Mouse (Mus musculus) ovary, postnatal 10 days (tissue): ENCODE measurements around the gene Cygb.
"Not testable (repeated sequence)": the region's sequence is repeated elsewhere in the genome, so short reads cannot be mapped to it uniquely, and the experiment has no call there.

Experiments
- DNase-seq: peaks from one replicate; pipeline ENCODE4 v3.0.0; 2022; ENCODE audit warnings: low spot score

Gene Cygb

DNA sequence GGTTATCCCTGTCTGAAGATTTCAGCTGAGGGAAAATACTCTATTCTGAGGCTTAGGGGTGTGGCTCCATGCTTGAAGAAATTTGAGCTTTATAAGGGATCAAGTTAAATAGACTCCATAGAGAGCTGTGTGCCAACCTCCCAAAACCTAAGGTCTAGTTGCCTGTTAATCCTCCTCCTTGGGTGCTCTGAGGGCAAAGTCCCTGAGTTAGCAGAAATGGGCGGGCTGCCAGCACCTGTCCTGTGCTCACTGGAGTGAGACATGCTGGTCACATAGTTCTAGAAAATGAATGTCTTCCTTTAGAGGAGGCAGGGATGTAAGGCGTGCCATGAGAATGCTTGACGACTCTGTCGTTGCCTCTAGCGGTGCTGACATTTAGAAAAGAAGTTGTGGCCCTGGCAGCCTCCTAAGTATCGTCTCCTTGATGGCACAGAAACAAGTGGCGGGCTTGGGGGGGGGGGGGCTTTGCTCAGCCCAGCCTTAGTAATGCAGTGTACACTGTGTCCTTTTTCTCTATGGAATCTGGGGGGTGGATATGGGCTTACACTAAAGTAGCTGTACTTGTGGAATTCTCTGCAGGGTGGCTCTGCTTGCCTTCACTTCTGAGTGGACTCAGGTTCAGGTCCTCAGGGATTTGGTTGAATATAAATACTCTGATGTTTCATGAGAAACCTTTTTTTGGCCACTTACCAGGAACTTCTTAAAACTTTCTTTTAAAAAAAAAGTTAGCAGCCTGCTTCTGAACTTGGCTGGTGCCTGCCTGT, 20.7 kb upstream of the Cygb start:
- no peak for DNase-seq

DNA sequence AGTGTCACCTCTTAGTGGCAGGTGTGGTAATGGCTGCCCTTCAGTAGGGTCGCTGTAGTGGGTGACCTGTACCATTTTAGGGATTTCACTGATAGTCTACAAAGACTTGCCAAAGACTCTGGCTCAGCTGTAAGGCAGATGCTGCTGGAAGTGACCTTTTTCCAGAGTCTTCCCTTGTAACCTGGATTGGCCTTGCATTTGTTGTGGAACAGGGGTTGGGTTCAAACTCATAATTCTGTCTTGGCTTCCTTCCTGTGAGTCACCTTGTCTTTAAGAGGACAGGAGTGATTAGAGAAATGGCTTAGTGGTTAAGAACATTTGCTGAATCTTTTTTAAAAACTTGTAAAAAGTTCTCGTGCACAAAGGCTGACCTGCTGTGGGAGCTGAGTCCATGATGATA, 19.3 kb upstream of the Cygb start:
- no peak for DNase-seq

DNA sequence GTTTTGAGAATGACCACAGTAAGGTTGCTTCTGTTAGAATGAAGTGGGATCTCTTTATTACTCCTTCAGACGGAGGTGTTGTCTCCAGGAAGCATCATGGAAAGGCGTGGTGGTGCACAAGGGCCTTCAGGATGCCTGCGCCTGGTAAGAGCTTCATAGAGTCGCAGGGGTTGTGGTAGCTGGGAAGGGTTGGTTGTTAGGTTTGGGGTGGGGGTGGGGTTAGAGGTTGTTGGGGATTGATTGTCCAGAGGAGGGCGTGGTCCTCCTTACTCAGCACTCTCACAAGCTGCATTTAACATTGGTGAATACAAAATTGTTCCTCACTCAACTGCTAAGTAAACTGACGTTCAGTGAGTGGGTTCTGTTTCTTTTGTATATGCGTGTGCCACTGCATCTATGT, 18.5 kb upstream of the Cygb start:
- no peak for DNase-seq

- no peak for DNase-seq
Observed at GRCm38 (mm10) chr11:116671845-116672434, 17.8 kb upstream of the Cygb start.

- peak; percentile 97 for DNase-seq
Observed at GRCm38 (mm10) chr11:116671112-116671844, 17.2 kb upstream of the Cygb start.

DNA sequence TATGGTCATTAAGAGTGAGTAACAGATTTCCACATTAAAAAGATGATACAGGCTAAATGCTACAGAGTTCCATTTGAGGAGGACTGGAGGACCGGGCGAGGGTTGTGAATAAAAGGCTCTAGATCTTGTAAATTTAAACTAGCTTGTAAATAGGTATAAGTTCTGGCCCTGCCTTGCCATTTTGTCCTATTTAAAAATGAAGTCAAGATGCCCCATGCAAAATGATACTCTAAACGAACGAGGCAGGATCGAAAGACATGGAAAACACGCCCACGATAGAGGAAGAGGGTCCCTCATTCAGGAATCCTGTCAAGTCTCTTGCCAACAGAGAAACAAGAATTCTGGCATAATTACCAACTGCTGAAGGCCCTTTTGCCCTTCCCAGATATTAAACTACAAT, 16.3 kb upstream of the Cygb start:
- DNase-seq = no peak

GRCm38 (mm10) chr11:116669787-116670365, 15.8 kb upstream of the Cygb start:
- DNase-seq = no peak

DNA sequence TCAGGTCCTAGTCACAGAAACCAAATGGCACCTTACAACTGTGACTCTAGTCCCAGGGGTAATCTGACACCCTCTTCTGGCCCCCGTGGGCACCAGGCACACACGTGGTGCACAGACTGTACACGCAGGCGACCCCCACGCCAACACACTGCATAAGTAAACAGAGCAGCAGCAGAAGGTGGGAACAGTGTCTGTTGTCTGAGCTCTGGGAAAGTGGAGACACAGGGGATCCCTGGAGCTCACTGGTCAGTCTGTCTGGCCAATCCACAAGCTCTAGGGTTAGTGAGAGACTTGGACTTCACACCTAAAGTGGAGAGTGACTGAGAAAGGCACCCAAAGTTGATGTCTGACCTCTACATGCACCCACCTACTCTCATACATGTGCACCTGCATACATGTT, 15.2 kb upstream of the Cygb start:
- no peak for DNase-seq

GRCm38 (mm10) chr11:116668839-116669238, 14.7 kb upstream of the Cygb start:
- no peak for DNase-seq

DNA sequence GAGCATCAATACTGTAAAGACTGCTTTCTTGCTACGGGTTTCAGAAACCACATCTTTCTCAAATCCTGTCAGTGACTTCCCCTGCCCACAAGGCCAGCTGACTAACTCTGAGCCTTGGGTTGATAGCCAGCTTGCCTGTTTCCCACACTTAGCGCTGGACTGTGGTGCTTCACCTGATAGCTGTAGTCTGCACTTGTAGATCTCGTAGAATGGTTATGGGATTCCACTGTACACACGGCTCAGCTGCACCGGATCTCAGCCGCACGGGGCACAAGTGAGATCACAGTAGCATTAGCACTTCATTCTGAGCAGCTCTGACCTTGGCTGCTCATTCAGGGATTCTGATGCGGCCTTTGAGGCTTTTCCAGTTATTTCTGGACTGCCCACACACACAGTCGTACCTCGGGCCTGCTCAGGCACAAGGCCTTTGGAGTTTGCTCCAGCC, 14.3 kb upstream of the Cygb start:
- DNase-seq = no peak

DNA sequence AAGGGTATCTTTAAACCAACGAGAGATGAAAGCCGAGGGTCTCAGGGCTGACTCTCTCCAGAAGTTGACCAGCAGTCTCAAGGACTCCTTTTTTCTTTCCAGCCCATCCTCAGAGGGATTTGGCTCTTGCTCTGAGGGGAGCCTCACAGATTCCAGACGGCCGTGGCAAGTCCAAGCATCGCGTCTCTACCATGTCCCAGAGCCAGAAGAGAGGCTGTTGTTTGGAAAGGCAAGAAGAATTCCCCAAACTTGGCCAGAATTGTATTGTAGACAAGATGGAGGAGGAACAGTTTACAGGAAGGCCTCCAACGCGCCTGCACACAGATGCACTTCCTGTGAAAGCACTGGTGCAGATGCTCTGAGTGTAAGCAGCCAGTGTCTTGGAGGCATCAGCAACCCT, 13.8 kb upstream of the Cygb start:
- no peak for DNase-seq

GRCm38 (mm10) chr11:116667012-116667411, 12.9 kb upstream of the Cygb start:
- DNase-seq = not testable (repeated sequence)

DNA sequence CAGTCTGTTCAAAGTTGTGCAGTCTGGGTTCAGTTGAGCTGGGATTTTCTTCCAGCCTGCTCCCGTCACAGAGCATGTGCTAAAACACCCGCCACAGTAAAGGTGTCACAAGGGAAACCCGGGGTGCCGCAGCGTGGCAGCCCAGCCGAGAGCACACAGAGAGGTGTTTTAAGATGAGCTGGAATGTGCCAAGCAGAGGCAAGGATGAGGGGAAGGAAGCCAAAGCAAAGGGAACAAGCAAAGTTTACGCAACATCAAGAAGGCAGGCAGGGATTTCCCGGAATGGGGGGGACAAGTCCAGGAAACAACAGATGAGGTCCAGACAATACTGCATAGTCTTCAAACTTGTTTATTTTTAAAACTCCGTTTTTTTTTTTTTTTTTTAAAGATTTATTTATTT, 12.5 kb upstream of the Cygb start:
- DNase-seq = no peak

DNA sequence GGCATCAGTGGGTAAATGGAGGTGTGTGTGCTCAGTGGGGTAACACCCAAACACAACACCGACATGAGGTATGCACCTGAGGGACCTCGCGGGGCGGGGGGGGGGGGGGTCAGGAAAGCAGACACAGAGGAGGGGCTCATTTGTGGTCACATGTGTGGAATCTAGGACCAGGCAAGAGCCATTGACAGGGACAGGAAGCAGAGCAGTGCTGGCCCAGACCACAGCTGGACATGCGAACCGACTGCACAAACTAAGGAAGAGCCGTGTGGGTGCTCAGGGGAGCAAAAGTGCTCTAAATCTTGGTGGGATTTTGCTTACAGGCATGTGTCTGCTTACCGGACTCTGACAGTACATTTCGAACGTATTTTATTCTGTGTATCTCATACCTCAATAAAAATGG, 11.2 kb upstream of the Cygb start:
- no peak for DNase-seq

DNA sequence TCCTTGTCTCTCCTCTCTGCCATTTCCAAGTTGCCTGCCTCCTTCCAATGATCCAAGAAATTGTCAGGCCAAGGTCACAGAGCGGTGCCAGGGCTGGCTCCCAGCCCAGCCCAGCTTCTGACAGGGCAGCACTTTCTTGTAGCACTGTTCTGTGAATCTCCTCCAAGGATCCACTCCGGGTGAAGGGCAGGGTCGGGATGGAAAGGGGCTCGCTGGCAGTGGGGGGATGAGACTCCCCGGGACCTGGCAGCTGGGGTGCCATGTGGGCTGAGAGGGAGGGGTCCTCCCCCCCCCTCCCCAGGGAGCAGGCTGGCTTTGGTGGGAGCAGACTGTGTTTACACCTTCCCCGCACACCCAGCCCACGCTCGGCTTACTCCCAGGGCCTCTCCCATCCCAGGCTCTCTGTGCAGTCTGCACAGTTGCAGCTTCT, 7.8 kb upstream of the Cygb start:
- DNase-seq = no peak

DNA sequence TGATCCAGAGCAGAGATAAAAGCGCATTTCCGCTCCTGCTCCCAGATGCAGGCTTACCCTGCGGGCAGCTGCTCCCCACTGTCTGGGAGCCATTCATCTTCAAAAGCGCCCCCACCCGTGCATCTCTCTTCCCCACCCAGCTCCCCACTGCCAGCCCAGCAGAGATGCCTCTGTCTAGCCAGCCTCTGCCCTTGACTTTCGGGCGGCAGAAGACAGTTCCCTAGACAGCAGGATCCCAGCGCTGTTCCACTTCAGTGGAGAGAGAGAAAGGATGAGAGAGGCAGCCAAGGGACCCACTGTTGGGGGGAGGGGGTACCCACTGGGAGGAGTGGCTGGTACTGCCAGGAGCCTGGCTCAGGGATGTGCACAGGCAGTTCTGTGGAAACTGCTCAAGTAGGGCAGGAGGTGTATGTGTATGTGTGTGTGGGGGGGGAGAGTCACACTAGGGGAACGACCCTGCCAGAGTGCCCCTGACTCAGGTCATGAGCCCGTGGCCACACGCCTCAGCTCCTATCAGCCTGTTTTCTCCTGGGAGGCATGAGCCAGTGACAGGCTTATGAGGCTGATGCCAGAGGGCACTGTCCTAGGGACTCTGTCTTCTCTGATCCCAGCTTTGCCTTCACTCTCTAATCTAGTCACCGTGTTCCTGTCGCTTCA, 7.3 kb upstream of the Cygb start:
- no peak for DNase-seq

DNA sequence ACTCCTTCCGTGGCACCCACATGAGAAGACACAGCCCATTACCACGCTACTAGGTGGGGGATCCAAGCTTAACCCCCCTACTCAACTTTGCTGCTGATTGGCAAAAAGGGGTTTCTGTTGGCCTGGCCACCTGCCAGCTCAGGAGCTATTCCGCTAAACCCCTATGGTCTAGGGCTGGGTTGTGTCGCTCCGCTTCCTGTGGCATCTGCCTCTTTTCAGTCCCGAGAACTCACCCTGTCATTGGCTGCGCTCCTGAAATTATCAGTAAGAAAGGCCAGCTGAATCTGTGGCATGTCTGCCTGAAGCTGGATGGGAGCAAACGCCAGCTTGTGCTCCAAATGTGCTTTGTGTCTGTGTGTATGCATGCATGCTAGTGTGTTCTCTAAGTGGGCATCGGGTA, 6.1 kb upstream of the Cygb start:
- DNase-seq = no peak

DNA sequence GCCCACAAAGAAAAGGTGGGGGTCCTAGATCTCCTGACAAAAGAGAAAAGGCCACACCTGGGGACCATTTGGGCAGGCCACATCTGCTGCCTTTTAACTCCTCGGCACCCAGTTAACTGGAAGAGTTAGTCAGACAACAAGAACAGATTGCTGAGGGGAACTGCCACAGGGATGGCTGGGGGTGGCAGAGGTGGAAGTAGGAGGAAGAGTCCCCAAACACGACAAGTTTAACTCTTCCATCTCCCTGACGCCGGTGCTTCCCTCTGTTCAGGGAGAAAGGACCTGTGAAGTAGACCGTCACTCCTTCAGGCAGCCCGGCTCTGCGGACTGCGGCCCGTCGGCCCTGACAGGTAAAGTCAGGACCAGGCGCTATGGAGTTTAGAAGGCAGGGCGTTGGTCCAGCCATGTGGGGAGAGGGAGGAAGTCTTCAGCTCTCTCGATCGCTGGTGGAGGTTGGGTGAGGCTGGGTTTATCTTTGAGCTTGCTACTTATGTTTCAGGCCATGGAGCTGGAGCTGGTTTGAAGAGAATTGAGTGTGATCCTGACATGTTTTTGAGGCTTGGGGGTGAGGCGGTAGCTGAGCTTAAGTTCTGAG, 5.0 kb upstream of the Cygb start:
- no peak for DNase-seq

DNA sequence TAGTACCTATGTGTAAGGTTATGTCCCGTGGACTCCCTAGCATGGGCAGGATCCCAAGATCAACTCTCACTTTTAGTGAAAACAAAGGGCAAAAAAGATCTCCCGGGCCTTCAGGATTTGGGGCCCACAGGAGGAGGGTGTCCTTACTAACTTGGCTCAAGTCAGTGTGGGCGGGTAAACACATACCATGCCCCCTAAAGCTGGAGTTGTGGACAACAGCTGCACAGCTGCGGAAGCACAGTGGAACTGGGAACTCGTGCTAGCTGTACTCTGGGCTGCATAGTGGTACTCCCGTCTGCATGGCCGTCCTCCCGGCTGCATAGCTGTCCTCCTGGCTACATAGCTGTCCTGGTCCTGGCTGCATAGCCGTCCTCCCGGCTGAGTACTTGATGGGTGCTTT, 4.1 kb upstream of the Cygb start:
- DNase-seq = no peak

DNA sequence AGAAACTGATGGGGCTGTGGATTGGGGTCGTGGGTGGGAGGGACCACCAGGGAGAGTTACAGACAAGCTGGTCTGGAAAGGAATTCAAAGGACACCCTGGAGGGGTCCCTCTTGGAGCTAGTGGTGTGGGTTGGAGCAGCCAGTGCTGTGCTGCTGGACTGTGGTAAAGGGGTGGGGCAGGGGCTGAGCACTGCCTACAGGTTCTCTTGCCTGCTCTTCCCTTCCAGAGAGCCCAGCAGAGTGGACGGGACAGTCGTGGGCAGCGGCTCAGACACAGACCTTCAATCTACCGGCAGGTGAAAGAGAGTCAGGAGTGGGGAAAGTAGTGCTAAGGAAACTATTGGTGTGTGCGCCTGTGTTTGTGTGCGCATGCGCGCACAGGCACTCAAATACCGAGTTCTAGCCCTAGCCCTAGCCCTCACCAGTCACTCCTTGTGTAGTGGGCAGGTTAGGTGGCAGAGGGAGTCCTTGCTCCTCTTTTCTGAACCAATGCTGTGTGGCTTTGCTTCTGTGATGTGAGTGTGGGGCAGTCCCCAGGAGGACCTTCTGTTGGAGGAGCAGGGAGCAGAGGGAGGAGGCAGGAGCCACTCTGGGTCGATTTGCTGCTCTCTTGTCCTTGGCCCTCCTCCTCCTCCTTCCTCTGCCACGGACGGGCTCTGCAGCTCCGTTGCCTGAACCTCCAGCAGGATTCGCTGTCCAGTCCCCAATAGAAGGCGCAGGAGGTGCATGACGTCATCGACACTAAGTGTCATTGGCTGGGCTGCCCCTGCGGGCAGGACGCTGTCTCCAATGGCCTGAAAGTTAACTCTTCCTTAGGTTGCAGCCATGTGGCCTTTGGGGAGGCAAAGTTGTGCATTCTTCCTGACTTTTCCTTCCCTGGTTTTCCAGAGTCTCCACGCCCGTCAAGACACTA, 3.5 kb upstream of the Cygb start:
- DNase-seq = peak; percentile 71
